Mouse (Mus musculus) lung, adult 2 months (tissue): ENCODE data around the gene Nav2. TPM values are rescaled to one million over a fixed set of nuclear protein-coding genes. Genes with fewer than 3 reads are reported as not detected.

Source experiments
- DNase-seq: peaks from one replicate; pipeline ENCODE4 v3.0.0; 2022
- H3K4me1 ChIP-seq: fragments of 200-500 bp; 2 replicates; pipeline ENCODE4 v1.6.1; 2011; ENCODE audit warnings: low read length; ENCODE audit not compliant: control insufficient read depth, insufficient read depth
- H3K4me3 ChIP-seq: fragments of 200-500 bp; replicated peaks from 2 replicates; pipeline ENCODE3; 2011; ENCODE audit warnings: low read depth, mild to moderate bottlenecking, control low read depth, low read length; ENCODE audit errors: extremely low read depth
- CTCF ChIP-seq: fragments of 200-500 bp; IDR thresholded peaks from 2 replicates; pipeline ENCODE4 v1.5.1; 2011; ENCODE audit warnings: mild to moderate bottlenecking, low read length, control low read depth; ENCODE audit not compliant: insufficient read depth
- POLR2A ChIP-seq: fragments of 200-500 bp; IDR thresholded peaks from 2 replicates; pipeline ENCODE4 v1.6.1; 2011; ENCODE audit warnings: low read depth, mild to moderate bottlenecking, control low read depth, low read length, borderline replicate concordance; ENCODE audit errors: extremely low read depth
- WGBS: fragments of 180-500 bp; shearing (Covaris S2); methylation state at CpG from one replicate; pipeline ENCODE4 v1.1.7; 2018; 5-methylcytosine and 5-hydroxymethylcytosine counted together
- polyA plus RNA-seq: library from polyadenylated mRNA; depleted of rRNA; stranded (reverse); fragments of >200 nt; gene quantifications from 2 replicates; pipeline ENCODE4 v1.2.3, GENCODE M21; 2012

The Nav2 gene
- polyA plus RNA-seq, 1 experiment = 33.9 TPM

GRCm38 (mm10) chr7:48884266-48884611, 24.3 kb upstream of the Nav2 start:
- DNase-seq = no peak
- Histone ChIP-seq H3K4me1 (peaks cover 6% of the 10 kb centered on the region), H3K4me3 (no peak overlapping the region)
- TF ChIP-seq POLR2A = no peak
- TF ChIP-seq CTCF = no peak
- 71% methylated on average over 5 of the region's 5 CpGs for WGBS

GRCm38 (mm10) chr7:48887973-48888372, 20.5 kb upstream of the Nav2 start:
- TF ChIP-seq POLR2A (no peak), CTCF (no peak)
- Histone ChIP-seq H3K4me1 (no peaks in the 10 kb centered on the region), H3K4me3 (no peak overlapping the region)
- WGBS = 48% methylated on average over 8 of the region's 8 CpGs
- DNase-seq = no peak

DNA sequence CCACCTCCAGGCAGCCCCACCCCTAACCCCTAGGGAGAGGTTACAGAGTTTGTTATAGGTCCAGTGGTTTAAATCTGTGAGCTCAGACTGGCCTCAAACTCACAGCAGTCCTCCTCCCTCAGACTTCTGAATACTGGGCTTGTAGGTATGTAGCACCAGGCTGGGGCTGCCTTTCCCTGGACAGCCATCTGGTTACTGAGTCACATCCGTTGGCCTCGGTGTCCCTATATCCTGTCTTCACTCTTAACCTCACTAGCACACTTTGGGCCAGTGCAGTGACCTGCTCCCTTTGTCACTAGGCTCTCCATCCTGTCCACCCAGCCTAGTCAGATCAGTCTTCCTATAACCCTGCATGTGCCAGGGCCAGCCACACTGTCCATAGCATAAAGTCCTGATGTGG, 19.8 kb upstream of the Nav2 start:
- 71% methylated on average over 2 of the region's 2 CpGs for WGBS
- TF ChIP-seq POLR2A = no peak
- TF ChIP-seq CTCF = no peak
- no peaks in the 10 kb centered on the region for H3K4me1 ChIP-seq
- no peak overlapping the region for H3K4me3 ChIP-seq
- no peak for DNase-seq

- TF ChIP-seq POLR2A (no peak), CTCF (no peak)
- no peak for DNase-seq
- 76% methylated on average over 5 of the region's 5 CpGs for WGBS
- no peak overlapping the region for H3K4me3 ChIP-seq
- H3K4me1 ChIP-seq = no peaks in the 10 kb centered on the region
Measured at GRCm38 (mm10) chr7:48891029-48891428, 17.5 kb upstream of the Nav2 start.

DNA sequence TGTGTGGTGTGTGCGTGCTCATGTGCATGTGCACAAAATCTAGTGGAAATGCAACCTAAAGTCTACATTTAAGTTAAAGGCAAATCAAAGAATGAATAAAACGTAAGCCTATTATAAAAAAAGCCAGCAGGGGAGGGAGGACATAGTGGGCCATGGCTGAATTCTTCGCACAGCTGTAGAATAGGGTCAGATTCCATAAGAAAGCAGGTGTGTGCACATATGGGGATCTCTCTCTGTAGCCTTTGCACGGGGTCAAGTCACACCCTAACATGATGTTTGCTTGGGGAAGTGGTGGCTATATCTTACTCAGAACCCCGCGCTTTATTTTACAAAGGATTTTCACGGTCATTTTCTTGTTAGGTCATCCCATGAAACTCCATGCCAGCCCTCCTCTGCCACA, 15.4 kb upstream of the Nav2 start:
- peaks cover 5% of the 10 kb centered on the region; the same call in 1 of the 2 replicates for H3K4me1 ChIP-seq
- H3K4me3 ChIP-seq = no peak overlapping the region
- no peak for TF ChIP-seq POLR2A
- TF ChIP-seq CTCF = no peak
- no peak for DNase-seq
- WGBS = 85% methylated on average over 7 of the region's 7 CpGs

- DNase-seq = peak; percentile 61
- Histone ChIP-seq H3K4me3 (no peak overlapping the region), H3K4me1 (peaks cover 10% of the 10 kb centered on the region; the same call in 1 of the 2 replicates)
- under 1% methylated on average over 6 of the region's 6 CpGs for WGBS
- TF ChIP-seq POLR2A (no peak), CTCF (peak; percentile 85)
Measured at GRCm38 (mm10) chr7:48894152-48894551, 14.4 kb upstream of the Nav2 start.

DNA sequence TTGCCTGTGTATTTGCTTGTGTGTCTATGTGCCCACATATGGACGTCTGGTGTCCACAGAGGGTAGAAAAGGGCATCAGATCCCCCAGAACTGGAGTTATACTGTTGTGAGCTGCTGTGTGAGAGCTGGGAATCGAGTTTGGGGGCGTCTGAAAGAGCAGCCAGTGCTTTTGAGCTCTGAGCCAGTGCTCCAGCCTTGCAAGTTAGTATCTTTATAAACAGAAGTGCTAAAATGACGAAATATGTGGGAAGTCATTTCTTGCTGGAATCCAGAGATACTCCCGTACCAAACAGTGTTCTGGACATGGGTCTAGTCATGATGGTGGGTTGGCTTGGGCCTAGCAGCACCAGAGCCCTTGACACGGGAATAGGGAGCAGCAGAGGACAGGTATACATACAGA, 13.8 kb upstream of the Nav2 start:
- no peak for TF ChIP-seq POLR2A
- TF ChIP-seq CTCF = no peak
- WGBS = 65% methylated on average over 6 of the region's 6 CpGs
- Histone ChIP-seq H3K4me3 (no peak overlapping the region), H3K4me1 (peaks cover 10% of the 10 kb centered on the region; the same call in 1 of the 2 replicates)
- DNase-seq = no peak

GRCm38 (mm10) chr7:48895475-48895874, 13.0 kb upstream of the Nav2 start:
- no peak for DNase-seq
- H3K4me3 ChIP-seq = no peak overlapping the region
- H3K4me1 ChIP-seq = peaks cover 13% of the 10 kb centered on the region; the same call in 1 of the 2 replicates
- 92% methylated on average over 4 of the region's 4 CpGs for WGBS
- no peak for TF ChIP-seq CTCF
- TF ChIP-seq POLR2A = no peak

DNA sequence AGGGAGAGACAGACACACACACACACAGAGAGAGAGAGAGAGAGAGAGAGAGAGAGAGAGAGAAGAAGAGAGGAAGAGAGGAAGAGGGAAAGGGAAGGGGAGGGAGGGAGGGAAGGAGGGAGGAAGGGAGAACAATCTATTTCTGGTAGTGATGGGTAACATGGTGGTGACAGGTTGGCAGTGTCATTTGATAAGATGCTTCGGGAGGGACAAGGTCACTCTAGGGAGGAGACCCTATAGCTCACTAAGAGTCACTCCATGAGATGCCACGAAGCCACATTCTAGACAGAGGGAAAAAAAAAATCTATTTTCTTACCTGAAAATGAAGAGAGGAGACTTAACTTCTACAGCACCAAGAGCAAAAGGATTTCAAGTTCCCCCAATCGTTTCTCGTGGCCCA, 12.5 kb upstream of the Nav2 start:
- Histone ChIP-seq H3K4me3 (no peak overlapping the region), H3K4me1 (peaks cover 14% of the 10 kb centered on the region; the same call in 1 of the 2 replicates)
- DNase-seq = no peak
- WGBS = 74% methylated on average over 4 of the region's 4 CpGs
- TF ChIP-seq POLR2A = no peak
- no peak for TF ChIP-seq CTCF

DNA sequence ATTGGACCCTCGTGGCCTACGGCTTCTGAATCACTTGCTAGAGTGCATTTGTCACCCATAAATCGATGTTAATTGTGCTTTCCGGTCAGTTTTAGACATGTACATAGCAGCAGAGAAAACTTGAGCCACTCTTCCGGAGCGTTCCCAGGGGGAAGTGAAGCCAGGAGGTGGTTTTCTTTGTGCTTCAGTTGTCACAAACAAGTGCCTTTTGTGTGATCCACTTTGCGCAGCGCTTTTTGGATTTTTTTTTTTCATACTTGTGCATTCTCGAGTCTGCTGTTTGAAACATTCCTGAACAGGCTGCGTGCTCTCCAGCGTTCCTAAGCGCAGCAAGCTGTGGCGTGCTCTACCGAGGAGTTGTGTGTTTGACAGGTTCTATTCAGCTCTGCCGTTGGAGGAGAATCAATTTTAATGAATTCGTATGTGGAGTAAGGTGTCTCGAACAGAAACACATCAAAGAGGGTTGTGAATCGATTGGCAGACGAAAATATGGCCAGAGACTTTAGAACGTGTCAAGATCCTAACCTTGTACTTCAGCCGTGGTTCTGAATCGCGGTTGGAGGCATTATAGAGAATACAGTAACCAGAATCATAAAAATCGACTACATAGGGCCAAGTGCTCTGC, 10.9 kb upstream of the Nav2 start:
- DNase-seq = no peak
- no peak overlapping the region for H3K4me3 ChIP-seq
- H3K4me1 ChIP-seq = peaks cover 14% of the 10 kb centered on the region; the same call in 1 of the 2 replicates
- WGBS = 55% methylated on average over 24 of the region's 24 CpGs
- no peak for TF ChIP-seq POLR2A
- TF ChIP-seq CTCF = no peak
